Mouse (Mus musculus): ENCODE measurements around the gene Slc4a8.

DNA sequence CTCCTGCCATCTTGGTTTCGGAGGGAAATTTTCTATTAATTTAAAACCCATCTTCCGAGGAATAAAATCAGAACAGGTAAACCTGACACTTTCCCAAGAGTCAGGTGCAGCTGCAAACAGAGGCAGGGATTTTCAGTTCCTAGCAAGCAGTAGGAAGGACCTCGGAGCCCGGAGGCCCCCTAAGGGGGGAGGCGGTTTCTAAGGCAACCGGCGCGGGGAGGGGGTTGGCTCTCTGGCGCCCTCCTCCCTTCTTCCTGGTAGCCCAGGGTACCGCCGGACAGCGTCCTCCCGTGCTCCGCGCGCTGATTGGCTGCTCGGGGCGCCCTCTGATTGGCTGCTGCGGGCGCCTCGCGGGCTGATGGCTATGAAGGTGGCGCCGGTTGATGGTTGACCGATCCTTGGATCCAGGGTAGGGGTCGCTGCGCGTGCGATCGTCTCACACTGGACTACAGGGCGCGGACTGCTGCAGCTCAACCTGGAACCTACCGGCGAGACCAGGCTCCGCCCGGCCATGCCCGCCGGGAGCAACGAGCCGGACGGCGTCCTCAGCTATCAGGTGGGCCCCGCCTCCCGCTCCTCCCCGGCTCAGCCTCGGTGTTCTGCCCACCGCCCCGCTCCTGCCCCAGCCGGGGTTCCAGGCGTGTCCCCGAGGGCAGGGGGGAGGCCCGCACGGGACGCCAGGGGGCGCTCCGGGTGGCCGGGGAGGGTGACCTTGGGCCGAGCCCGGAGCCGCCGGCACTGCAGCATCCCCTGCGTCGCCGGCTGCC lies at the start of gene Slc4a8:
- TF ChIP-seq POLR2A (IDR thresholded peaks at IDR 0.05; ENCODE audit: control insufficient read depth, low read depth, low read length) (peak; percentile 68), CTCF (IDR thresholded peaks at IDR 0.05; ENCODE audit: control insufficient read depth, insufficient read depth, insufficient replicate concordance, low read depth, low read length) (0 out of 2 replicates have a peak, but pooled peaks have one; percentile 29)
